Mouse (Mus musculus): Measurements from ENCODE around the gene Emx1.

GRCm38 (mm10) chr6:85231469-85231868 is 44.2 kb downstream of the Emx1 start:
- TF ChIP-seq CTCF (conservative IDR thresholded peaks at IDR 0.05; ENCODE audit: low read length) (no peak), POU5F1 (IDR thresholded peaks at IDR 0.05; ENCODE audit: borderline replicate concordance, low read length) (no peak), NANOG (IDR thresholded peaks at IDR 0.05; ENCODE audit: borderline replicate concordance, low read length) (no peak)
